Mouse (Mus musculus) heart, embryonic 15.5 days (tissue): ENCODE measurements around the gene Atp8b4. TPM values are rescaled to one million over a fixed set of nuclear protein-coding genes. Genes with fewer than 3 reads are reported as not detected.

ENCODE experiments used
- ATAC-seq: fragments of 200-750 bp; cut with Nextera tagmentation; replicated peaks from 2 replicates; pipeline ENCODE4 v1.8.0; 2017; ENCODE audit warnings: low read depth, moderate TSS enrichment; ENCODE audit not compliant: insufficient number of reproducible peaks, insufficient read depth, low FRiP score
- H3K27ac ChIP-seq: fragments of 300-500 bp; sonication (generic); 2 replicates; pipeline ENCODE4 v1.5.1; 2015; ENCODE audit warnings: mild to moderate bottlenecking, inconsistent platforms
- H3K27me3 ChIP-seq: fragments of 300-500 bp; sonication (generic); 2 replicates; pipeline ENCODE4 v1.6.1; 2015; ENCODE audit warnings: inconsistent platforms
- H3K36me3 ChIP-seq: fragments of 300-500 bp; sonication (generic); 2 replicates; pipeline ENCODE4 v1.6.1; 2015; ENCODE audit warnings: mild to moderate bottlenecking, inconsistent platforms
- H3K4me1 ChIP-seq: fragments of 300-500 bp; sonication (generic); replicated peaks from 2 replicates; pipeline ENCODE4 v1.6.1; 2015; ENCODE audit warnings: inconsistent platforms
- H3K4me2 ChIP-seq: fragments of 300-500 bp; sonication (generic); 2 replicates; pipeline ENCODE4 v1.6.1; 2015; ENCODE audit warnings: inconsistent platforms, mild to moderate bottlenecking, moderate library complexity
- H3K4me3 ChIP-seq: fragments of 300-500 bp; sonication (generic); 2 replicates; pipeline ENCODE4 v1.5.1; 2015; ENCODE audit warnings: mild to moderate bottlenecking, inconsistent platforms
- H3K9ac ChIP-seq: fragments of 300-500 bp; sonication (generic); 2 replicates; pipeline ENCODE4 v1.6.1; 2015; ENCODE audit warnings: mild to moderate bottlenecking, inconsistent platforms
- H3K9me3 ChIP-seq: fragments of 300-500 bp; sonication (generic); replicated peaks from 2 replicates; pipeline ENCODE4 v1.6.1; 2016; ENCODE audit warnings: inconsistent platforms
- WGBS: fragments of 180-500 bp; shearing (Covaris S2); methylation state at CpG from one replicate; pipeline ENCODE4 v1.1.7; 2015; ENCODE audit warnings: mixed read lengths; 5-methylcytosine and 5-hydroxymethylcytosine counted together
- polyA plus RNA-seq: library from polyadenylated mRNA; unstranded; fragments of >200 nt; fragmentation: Nextera tagmentation; extraction: Ambion mirVana; gene quantifications from 2 replicates; pipeline ENCODE4 v1.2.1, GENCODE M21; 2015

Gene Atp8b4
- polyA plus RNA-seq, 1 experiment from 2014 or later, result 0.34 TPM

GRCm38 (mm10) chr2:126425223-126425622 is 75.3 kb downstream of the Atp8b4 start:
- Histone ChIP-seq H3K4me2 (no peak overlapping the region), H3K9me3 (no peaks in the 10 kb centered on the region), H3K36me3 (no peaks in the 10 kb centered on the region), H3K27ac (no peak overlapping the region), H3K4me3 (no peak overlapping the region), H3K4me1 (no peaks in the 10 kb centered on the region), H3K27me3 (no peaks in the 10 kb centered on the region), H3K9ac (no peak overlapping the region)
- 83% methylated on average over 3 of the region's 3 CpGs for WGBS
- ATAC-seq, result no peak

DNA sequence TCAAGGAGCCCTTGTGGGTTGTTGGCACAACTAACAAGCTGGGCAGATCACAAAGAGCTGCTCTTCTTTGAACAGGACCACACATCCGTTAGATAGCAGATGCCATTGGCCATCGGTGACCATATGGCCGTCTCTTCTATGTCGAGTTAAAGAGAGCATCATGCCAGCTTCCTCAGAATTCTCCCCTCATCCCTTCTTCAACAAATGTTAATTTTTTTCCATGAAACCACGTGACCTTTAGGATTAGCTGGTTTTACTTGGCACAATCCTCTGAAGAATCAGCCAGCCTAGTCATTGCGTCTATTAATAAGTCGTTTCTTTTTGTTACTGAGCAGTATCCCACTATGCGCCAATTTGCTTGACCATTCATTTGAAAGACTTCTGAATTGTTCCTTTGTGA is 75.8 kb downstream of the Atp8b4 start:
- Histone ChIP-seq H3K36me3 (no peaks in the 10 kb centered on the region), H3K27me3 (no peaks in the 10 kb centered on the region), H3K4me1 (no peaks in the 10 kb centered on the region), H3K27ac (no peak overlapping the region), H3K4me2 (no peak overlapping the region), H3K9me3 (no peaks in the 10 kb centered on the region), H3K4me3 (no peak overlapping the region), H3K9ac (no peak overlapping the region)
- no peak for ATAC-seq
- 84% methylated on average over 8 of the region's 8 CpGs for WGBS

DNA sequence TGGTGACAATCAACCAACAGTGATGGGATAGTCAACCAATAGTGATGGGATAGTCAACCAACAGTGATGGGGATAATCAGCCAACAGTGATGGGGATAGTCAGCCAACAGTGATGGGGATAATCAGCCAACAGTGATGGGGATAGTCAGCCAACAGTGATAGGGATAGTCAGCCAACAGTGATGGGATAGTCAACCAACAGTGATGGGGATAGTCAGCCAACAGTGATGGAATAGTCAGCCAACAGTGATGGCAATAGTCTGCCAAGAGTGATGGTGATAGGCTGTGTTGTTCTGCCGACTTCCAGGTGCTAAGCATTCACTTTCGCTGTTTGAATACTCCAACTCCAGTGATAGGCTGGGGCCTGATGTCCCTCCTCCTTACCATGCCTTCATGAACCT is 79.6 kb downstream of the Atp8b4 start:
- Histone ChIP-seq H3K4me3 (no peak overlapping the region), H3K36me3 (no peaks in the 10 kb centered on the region), H3K9me3 (no peaks in the 10 kb centered on the region), H3K4me2 (no peak overlapping the region), H3K27ac (no peak overlapping the region), H3K27me3 (no peaks in the 10 kb centered on the region), H3K9ac (no peak overlapping the region), H3K4me1 (no peaks in the 10 kb centered on the region)
- no peak for ATAC-seq
- 83% methylated on average over 2 of the region's 2 CpGs for WGBS

DNA sequence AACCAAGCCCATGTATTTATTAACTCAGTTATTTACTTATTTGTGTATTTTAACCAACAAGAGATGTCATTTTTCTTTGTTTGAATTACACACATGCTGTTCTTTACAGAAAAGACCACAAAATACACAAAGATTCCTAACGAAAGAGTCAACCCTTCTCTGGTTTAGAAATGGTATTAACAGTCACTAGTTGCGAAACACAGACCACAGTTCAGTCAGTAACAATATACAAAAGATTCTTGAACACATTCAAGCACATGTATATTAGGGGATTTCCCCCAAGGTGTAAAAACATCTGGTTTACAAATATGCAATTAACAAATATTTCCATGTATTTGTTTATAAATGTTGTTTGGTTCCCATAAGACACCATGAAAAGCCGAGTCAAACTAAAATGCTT is 81.6 kb downstream of the Atp8b4 start:
- Histone ChIP-seq H3K9me3 (no peaks in the 10 kb centered on the region), H3K9ac (no peak overlapping the region), H3K36me3 (no peaks in the 10 kb centered on the region), H3K27me3 (no peaks in the 10 kb centered on the region), H3K4me1 (no peaks in the 10 kb centered on the region), H3K4me3 (no peak overlapping the region), H3K4me2 (no peak overlapping the region), H3K27ac (no peak overlapping the region)
- 87% methylated on average over 3 of the region's 3 CpGs for WGBS
- no peak for ATAC-seq

DNA sequence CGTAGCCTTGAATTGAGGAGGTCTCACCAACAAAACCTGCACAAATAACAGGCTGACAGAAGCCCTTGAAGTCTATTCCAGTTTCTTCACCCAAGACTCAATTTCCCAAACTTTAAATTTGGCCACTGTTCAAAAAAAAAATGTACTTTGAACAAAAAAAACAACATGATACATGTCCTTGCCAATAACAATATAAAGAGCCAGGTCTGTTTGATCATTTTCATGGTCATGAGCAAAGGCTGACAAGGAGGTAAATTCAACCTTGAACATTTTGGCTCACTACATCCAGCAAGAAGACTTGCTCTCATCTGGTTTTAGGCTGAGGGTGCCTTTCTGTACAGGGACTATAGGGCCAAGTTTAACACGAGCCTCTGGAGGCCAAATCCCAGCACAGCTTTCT is 83.7 kb downstream of the Atp8b4 start:
- Histone ChIP-seq H3K36me3 (no peaks in the 10 kb centered on the region), H3K27me3 (no peaks in the 10 kb centered on the region), H3K9ac (no peak overlapping the region), H3K4me1 (no peaks in the 10 kb centered on the region), H3K4me3 (no peak overlapping the region), H3K9me3 (no peaks in the 10 kb centered on the region), H3K27ac (no peak overlapping the region), H3K4me2 (no peak overlapping the region)
- 79% methylated on average over 2 of the region's 2 CpGs for WGBS
- ATAC-seq, result no peak

GRCm38 (mm10) chr2:126415981-126416380 is 84.5 kb downstream of the Atp8b4 start:
- H3K27me3 ChIP-seq, result no peaks in the 10 kb centered on the region
- no peaks in the 10 kb centered on the region for H3K9me3 ChIP-seq
- H3K4me3 ChIP-seq, result no peak overlapping the region
- H3K36me3 ChIP-seq, result no peaks in the 10 kb centered on the region
- no peak overlapping the region for H3K4me2 ChIP-seq
- no peak overlapping the region for H3K9ac ChIP-seq
- H3K4me1 ChIP-seq, result no peaks in the 10 kb centered on the region
- H3K27ac ChIP-seq, result no peak overlapping the region
- 71% methylated on average over 4 of the region's 4 CpGs for WGBS
- no peak for ATAC-seq

DNA sequence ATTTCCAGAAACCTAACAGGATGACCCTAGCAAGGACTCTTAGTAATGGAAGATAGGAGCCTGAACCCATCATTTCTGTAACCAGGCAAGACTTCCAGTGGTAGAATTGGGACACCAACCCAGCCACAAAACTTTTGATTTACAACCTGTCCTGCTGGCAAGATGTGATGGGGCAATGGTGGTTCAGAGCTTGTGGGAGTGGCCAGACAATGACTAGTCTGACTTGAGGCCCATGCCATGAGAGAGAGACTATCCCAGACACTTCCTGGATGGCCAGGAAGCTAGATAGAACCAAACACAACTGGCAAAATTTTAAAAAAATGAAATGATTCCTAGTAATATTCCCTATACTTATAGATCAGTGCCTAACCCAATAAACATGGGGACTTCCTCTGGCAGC is 87.7 kb downstream of the Atp8b4 start:
- no peaks in the 10 kb centered on the region for H3K9me3 ChIP-seq
- no peaks in the 10 kb centered on the region for H3K36me3 ChIP-seq
- no peak overlapping the region for H3K27ac ChIP-seq
- H3K27me3 ChIP-seq, result no peaks in the 10 kb centered on the region
- H3K4me3 ChIP-seq, result no peak overlapping the region
- no peak overlapping the region for H3K4me2 ChIP-seq
- no peak overlapping the region for H3K9ac ChIP-seq
- H3K4me1 ChIP-seq, result no peaks in the 10 kb centered on the region
- no peak for ATAC-seq

GRCm38 (mm10) chr2:126399454-126399853 is 101.0 kb downstream of the Atp8b4 start:
- Histone ChIP-seq H3K27ac (no peak overlapping the region), H3K4me2 (no peak overlapping the region), H3K9ac (no peak overlapping the region), H3K9me3 (no peaks in the 10 kb centered on the region), H3K4me3 (no peak overlapping the region), H3K36me3 (no peaks in the 10 kb centered on the region), H3K4me1 (no peaks in the 10 kb centered on the region), H3K27me3 (no peaks in the 10 kb centered on the region)
- 87% methylated on average over 2 of the region's 2 CpGs for WGBS
- ATAC-seq, result no peak

GRCm38 (mm10) chr2:126399017-126399416 is 101.5 kb downstream of the Atp8b4 start:
- Histone ChIP-seq H3K4me1 (no peaks in the 10 kb centered on the region), H3K27ac (no peak overlapping the region), H3K27me3 (no peaks in the 10 kb centered on the region), H3K9ac (no peak overlapping the region), H3K9me3 (no peaks in the 10 kb centered on the region), H3K4me3 (no peak overlapping the region), H3K4me2 (no peak overlapping the region), H3K36me3 (no peaks in the 10 kb centered on the region)
- ATAC-seq, result no peak
- WGBS, result 56% methylated on average over 2 of the region's 2 CpGs

GRCm38 (mm10) chr2:126398216-126398615 is 102.3 kb downstream of the Atp8b4 start:
- no peak overlapping the region for H3K4me3 ChIP-seq
- no peaks in the 10 kb centered on the region for H3K4me1 ChIP-seq
- no peak overlapping the region for H3K4me2 ChIP-seq
- no peak for ATAC-seq
- H3K9me3 ChIP-seq, result no peaks in the 10 kb centered on the region
- no peaks in the 10 kb centered on the region for H3K36me3 ChIP-seq
- H3K27me3 ChIP-seq, result no peaks in the 10 kb centered on the region
- H3K9ac ChIP-seq, result no peak overlapping the region
- 69% methylated on average over 2 of the region's 2 CpGs for WGBS
- H3K27ac ChIP-seq, result no peak overlapping the region

- 78% methylated on average over 8 of the region's 8 CpGs for WGBS
- no peak overlapping the region for H3K4me3 ChIP-seq
- no peaks in the 10 kb centered on the region for H3K9me3 ChIP-seq
- H3K4me2 ChIP-seq, result no peak overlapping the region
- H3K4me1 ChIP-seq, result no peaks in the 10 kb centered on the region
- H3K27me3 ChIP-seq, result no peaks in the 10 kb centered on the region
- no peak overlapping the region for H3K27ac ChIP-seq
- ATAC-seq, result no peak
- no peak overlapping the region for H3K9ac ChIP-seq
- no peaks in the 10 kb centered on the region for H3K36me3 ChIP-seq
These were observed 103.0 kb downstream of the Atp8b4 start for GRCm38 (mm10) chr2:126397513-126397912.

GRCm38 (mm10) chr2:126394924-126395323 is 105.5 kb downstream of the Atp8b4 start:
- no peaks in the 10 kb centered on the region for H3K36me3 ChIP-seq
- 61% methylated on average over 2 of the region's 2 CpGs for WGBS
- H3K9ac ChIP-seq, result no peak overlapping the region
- no peak overlapping the region for H3K27ac ChIP-seq
- H3K27me3 ChIP-seq, result no peaks in the 10 kb centered on the region
- no peaks in the 10 kb centered on the region for H3K9me3 ChIP-seq
- no peak overlapping the region for H3K4me2 ChIP-seq
- no peak for ATAC-seq
- H3K4me3 ChIP-seq, result no peak overlapping the region
- no peaks in the 10 kb centered on the region for H3K4me1 ChIP-seq
